Mouse (Mus musculus): Measurements from ENCODE around the gene M6pr.
"Not testable (repeated sequence)": the region's sequence is repeated elsewhere in the genome, so short reads cannot be mapped to it uniquely, and the experiment has no call there.

Gene M6pr

GRCm38 (mm10) chr6:122343719-122344118 lies 35.2 kb downstream of the M6pr start:
- no peak for DNase-seq

- no peak for DNase-seq
These were observed 36.0 kb downstream of the M6pr start for GRCm38 (mm10) chr6:122344386-122345116.

- DNase-seq = no peak
These were observed 37.2 kb downstream of the M6pr start for GRCm38 (mm10) chr6:122345731-122346130.

- no peak for DNase-seq
These were observed 37.9 kb downstream of the M6pr start for GRCm38 (mm10) chr6:122346399-122346798.

GRCm38 (mm10) chr6:122347326-122347725 lies 38.8 kb downstream of the M6pr start:
- DNase-seq = not testable (repeated sequence)

- no peak for DNase-seq
These were observed 47.4 kb downstream of the M6pr start for GRCm38 (mm10) chr6:122355909-122356308.

- no peak for DNase-seq
These were observed 48.6 kb downstream of the M6pr start for GRCm38 (mm10) chr6:122357089-122357488.

- no peak for DNase-seq
These were observed 57.2 kb downstream of the M6pr start for GRCm38 (mm10) chr6:122365706-122366105.

GRCm38 (mm10) chr6:122366287-122366686 lies 57.8 kb downstream of the M6pr start:
- no peak for DNase-seq

- DNase-seq = no peak
These were observed 58.5 kb downstream of the M6pr start for GRCm38 (mm10) chr6:122366976-122367375.
